Mouse (Mus musculus): ENCODE measurements around the gene Itsn1.

Itsn1 gene

DNA sequence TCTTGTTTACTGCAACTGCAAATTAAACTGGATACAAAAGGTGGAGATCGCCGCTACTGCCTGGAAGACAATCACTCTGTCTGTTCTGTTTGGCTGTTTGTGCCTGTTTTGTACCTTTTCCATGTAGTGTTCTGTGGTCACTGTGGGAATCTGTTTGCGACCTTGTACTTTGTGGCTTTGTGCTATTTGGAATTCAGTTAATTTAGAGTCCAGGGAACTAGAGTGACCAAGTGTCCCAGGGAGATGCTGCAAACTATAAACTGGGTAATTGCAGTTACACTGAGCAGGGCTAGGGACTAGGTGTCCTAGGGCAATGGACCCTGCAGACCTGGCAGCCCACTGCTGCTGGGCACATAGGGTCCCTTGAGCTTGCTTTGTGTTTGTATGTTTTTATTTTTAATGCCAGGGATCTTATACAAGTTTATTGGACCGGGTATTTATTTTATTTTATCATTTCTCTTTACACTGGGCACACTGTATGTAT, 108.5 kb downstream of the Itsn1 start:
- DNase-seq (ENCODE audit: extremely low read depth, insufficient read length, low spot score): no peak

DNA sequence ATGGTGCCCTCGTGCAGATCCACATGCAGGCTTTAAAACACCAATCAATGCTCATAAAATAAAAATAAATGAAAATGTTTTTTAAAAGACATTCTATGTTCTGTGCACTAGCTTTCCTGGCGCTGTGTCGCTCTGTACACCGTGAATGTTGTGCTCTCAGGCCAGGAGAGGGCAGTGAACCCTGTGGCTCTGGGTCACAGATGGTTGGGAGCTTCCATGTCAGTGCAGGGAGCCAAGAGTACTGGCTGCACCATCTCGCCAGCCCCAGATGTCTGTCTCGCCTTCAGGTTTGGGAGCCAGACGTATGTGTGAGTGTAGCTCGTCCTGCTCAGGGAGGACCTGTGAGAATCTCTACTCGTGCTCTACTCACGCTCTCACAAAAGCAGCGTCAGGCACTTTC, 109.7 kb downstream of the Itsn1 start:
- no peak for DNase-seq (ENCODE audit: extremely low read depth, insufficient read length, low spot score)

- no peak for DNase-seq (ENCODE audit: extremely low read depth, insufficient read length, low spot score)
These were observed 110.4 kb downstream of the Itsn1 start for GRCm38 (mm10) chr16:91839462-91839861.

- no peak for DNase-seq (ENCODE audit: extremely low read depth, insufficient read length, low spot score)
These were observed 112.0 kb downstream of the Itsn1 start for GRCm38 (mm10) chr16:91841026-91841630.

- no peak for DNase-seq (ENCODE audit: extremely low read depth, insufficient read length, low spot score)
These were observed 117.1 kb downstream of the Itsn1 start for GRCm38 (mm10) chr16:91846089-91846741.

DNA sequence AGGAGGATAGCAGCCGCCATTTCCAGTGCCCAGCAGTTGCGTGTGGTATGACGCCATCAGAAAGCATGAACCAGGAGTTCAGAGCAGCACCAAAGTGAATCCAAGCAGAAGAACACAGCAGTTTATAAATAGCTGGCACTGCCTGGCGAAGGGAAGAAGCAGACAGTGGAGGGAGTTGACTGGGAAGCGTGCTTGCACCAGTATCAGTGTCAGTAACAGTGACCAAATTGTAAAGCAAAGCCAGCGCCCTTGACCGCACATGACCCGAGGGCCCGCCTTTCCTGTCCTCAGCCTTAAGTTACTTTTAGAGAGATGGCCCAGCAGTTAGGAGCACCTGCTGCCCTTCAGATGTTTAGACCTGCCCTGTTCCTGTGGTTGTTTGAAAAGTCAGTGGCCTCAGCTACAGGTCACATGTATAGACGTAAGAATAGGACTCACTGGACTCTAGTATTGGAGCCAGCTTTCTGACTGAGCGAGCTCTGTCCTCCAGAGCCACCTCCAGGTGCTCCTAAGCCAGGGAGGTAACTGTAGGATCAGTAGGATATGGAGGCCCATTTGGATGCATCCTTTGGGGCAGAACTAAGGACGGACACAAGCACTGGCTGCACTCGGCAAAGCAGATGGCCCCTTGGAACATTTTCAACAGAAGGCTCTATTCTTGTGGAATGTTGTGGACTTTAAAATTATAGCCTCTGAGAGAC, 118.6 kb downstream of the Itsn1 start:
- DNase-seq (ENCODE audit: extremely low read depth, insufficient read length, low spot score): no peak

- DNase-seq (ENCODE audit: extremely low read depth, insufficient read length, low spot score): no peak
These were observed 119.4 kb downstream of the Itsn1 start for GRCm38 (mm10) chr16:91848505-91848904.

- DNase-seq (ENCODE audit: extremely low read depth, insufficient read length, low spot score): no peak
These were observed 120.0 kb downstream of the Itsn1 start for GRCm38 (mm10) chr16:91848906-91849603.

- no peak for DNase-seq (ENCODE audit: extremely low read depth, insufficient read length, low spot score)
These were observed 121.1 kb downstream of the Itsn1 start for GRCm38 (mm10) chr16:91850175-91850574.

- no peak for DNase-seq (ENCODE audit: extremely low read depth, insufficient read length, low spot score)
These were observed 122.6 kb downstream of the Itsn1 start for GRCm38 (mm10) chr16:91851456-91852231.

- DNase-seq (ENCODE audit: extremely low read depth, insufficient read length, low spot score): no peak
These were observed 123.7 kb downstream of the Itsn1 start for GRCm38 (mm10) chr16:91852753-91853152.

GRCm38 (mm10) chr16:91853223-91853622, 124.1 kb downstream of the Itsn1 start:
- DNase-seq (ENCODE audit: extremely low read depth, insufficient read length, low spot score): no peak

- no peak for DNase-seq (ENCODE audit: extremely low read depth, insufficient read length, low spot score)
These were observed 129.6 kb downstream of the Itsn1 start for GRCm38 (mm10) chr16:91858695-91859094.

DNA sequence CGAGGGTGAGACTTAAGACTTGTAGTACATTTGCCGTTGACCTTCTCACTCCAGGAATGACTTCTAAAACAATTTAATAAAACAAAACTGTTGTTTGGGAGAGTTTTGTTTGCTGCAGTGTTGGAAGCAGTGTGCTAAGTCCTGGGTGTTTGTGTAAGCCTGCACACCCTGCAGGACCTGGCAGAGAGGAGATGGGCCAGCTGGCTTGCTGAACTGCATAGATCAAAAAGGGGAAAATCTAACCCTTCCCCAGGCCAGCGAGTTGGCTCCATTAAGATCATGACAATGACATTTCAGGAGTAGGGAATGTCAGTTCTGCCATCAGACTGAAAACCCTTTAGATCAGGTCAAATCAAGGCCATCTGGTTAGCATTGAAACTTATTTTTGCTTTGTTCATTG, 130.1 kb downstream of the Itsn1 start:
- no peak for DNase-seq (ENCODE audit: extremely low read depth, insufficient read length, low spot score)

- no peak for DNase-seq (ENCODE audit: extremely low read depth, insufficient read length, low spot score)
These were observed 130.9 kb downstream of the Itsn1 start for GRCm38 (mm10) chr16:91859958-91860357.

DNA sequence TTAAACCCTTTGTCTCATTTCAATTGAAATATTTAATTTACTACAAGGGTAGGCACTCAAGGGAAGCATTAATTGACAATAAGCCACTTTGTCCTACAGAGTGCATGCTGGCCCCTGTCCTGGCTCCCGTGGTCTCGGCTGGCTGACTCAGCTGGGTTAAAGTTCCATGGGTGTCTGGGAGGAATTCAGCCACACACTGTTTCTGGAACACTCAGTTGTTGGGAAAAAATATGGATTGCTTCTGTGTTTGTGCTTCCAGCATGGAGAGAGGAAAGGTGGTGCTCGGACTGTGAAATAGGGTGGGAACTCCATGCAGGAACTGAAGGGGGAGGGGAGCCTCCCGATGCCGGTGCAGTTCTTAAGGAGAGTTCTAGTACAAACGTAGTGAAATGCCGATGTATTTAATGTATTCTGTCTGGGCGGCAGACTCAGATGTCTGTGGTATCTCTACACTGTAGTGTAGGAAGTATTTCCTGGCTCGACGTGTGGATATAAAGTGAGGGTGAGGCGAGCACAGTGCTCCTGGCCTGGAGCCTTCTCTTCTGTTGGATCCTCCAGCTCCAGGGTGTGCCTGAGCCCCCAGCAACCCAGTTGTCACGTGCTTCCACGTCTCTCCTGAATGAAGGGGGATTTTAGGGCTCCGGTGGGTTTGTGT, 131.5 kb downstream of the Itsn1 start:
- DNase-seq (ENCODE audit: extremely low read depth, insufficient read length, low spot score): no peak

GRCm38 (mm10) chr16:91861784-91862371, 132.8 kb downstream of the Itsn1 start:
- DNase-seq (ENCODE audit: extremely low read depth, insufficient read length, low spot score): no peak

- no peak for DNase-seq (ENCODE audit: extremely low read depth, insufficient read length, low spot score)
These were observed 133.8 kb downstream of the Itsn1 start for GRCm38 (mm10) chr16:91862836-91863235.

DNA sequence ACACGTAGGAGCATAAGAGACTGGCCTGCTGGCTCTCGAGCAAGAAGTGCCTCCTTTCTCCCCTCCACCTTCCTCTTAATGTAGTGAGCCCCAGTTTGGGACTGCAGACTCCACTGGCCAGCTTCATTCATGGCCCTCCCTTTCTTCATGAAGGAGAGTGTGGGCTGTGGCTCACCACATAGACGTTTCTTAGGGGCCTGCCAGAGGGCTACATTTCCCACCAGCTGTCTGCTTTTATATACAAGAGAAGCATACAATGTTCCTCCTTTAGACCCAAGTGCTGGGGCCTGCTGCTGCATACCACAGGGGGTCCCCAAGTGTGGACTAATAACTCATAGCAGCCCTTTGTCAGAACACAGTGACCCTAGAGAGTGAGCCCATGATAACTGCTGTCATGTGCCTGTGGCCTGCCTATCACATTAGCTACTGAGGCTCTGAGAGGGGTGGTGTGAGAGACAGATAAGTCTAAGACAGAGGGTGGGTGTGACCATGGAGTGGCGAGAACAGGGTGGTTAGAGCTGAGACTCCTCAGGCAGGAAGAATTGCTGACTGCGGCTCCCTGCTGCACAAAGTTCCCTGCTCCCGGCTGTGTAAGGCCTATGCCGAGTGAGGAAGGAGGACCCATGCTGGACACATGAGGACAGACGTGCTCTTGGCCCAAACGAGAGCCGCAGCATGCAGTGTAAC, 135.7 kb downstream of the Itsn1 start:
- DNase-seq (ENCODE audit: extremely low read depth, insufficient read length, low spot score): no peak

Measured in 3134 (cell line).